Mouse (Mus musculus): ENCODE measurements at regions not wholly inside any gene's neighbourhood (a gene's known extent, or its start where the extent isn't known, plus 50 kb on each side); places are given as distances from the start of the nearest gene placed in this dataset.

DNA sequence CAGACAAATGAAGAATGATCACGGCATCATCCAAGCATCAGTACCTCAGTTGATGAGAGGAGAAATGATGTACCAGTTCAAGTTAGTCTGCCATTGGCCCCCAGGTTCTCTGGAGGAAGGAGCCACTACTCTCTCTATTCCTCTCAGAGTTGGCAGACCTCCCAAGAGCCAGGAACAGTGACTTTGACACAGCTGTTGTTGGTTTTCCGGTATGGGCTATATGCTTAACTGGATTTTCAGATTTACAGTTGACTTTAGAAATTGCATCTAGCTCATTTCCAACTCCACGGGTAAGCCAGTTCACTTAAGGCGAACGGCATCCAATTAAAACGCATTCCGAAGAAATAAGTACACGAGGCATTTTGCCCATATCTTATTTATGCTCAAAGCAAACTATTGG is 182.9 kb upstream of the Ppargc1a start:
- DNase-seq = no peak

DNA sequence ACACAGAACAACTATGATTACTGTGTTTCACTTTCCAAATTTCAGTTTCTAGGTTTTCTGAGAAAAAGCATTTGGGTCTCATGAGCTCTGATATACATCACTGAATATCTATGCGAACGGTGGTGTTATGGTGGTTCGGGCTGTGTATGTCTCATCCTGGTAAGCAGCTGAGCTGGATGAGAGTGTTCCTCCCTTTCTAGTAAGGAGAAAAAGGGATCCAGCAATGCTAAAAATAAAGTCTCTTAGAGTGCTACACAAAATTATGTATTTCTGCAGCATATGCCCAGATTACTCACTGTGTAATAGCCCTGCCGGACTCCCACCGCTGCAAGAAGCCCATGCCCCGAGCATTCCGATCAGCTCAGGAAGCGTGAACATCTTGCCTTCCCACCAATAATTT is 173.4 kb upstream of the Ppargc1a start:
- DNase-seq = no peak

DNA sequence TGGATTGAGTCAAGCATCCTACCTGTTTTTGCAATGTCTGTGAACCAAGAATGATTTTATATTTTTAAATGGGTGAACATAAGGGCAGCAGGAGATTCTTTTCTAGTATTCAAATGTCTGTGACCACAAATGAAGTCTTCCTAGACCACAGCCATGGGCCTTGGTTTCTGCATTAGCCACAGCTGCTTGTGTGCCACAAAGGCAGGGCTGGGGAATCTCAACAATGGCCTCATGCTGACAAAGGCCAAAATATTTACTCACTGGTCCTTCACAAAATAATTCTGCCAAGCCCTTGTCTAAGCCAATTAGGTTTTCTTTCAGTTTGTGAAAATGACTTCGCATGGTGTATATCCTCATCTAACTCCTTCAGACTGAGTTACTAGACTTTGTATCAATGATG is 162.7 kb upstream of the Ppargc1a start:
- no peak for DNase-seq

DNA sequence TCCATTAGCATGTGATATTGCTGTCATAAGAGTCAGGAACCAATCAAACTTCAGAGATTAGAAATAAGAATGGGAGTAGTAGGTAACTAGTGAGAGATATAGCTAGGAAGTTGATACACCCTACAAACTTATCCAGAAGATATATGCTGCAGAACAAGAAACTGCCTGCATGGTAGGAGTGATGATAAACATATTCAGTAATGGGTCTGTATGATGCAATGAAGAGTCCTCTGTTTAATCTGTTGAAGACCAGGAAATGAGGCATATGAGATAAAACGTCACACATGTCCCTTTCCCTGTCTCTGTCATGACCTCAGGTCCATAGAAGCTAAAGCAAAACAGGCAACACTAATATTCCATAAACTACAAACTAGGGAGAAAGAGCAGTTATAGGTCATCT is 162.2 kb upstream of the Ppargc1a start:
- DNase-seq = no peak

DNA sequence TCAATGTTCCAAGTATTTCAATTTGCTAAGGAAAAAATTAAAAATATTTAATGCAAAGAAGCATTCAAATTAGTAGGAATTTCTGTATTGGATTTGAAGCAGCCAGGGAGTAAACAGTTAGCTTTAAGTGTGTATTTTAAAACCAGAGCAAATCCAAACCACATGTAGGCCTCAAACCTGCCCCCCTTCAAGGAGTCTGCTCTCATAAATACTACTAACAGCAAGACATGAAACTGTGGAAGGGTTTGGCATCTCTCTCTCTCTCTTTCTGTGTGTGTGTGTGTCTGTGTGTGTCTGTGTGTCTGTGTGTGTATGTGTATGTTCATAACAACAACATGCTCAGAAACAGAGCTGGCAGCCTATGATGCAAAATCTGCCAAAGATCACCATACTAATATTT is 159.2 kb upstream of the Ppargc1a start:
- no peak for DNase-seq

DNA sequence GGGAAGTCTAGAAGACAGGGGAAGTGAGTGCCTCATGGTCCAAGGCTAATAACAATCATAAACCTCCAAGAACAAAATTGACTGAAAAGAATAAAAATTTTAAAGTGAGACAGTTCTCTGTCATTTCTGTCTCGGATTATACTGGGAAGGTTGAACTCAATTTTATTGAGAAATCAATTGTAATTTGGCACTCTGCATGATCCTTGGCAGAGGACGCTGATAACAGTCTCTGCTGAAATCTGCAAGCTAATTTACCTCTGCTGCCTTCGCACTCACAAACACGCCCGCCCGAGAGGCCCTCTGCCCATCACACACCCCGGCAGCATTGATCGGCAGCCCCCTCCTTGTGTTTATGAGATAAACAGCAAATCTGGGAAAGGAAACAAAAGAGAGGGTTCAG is 151.4 kb upstream of the Ppargc1a start:
- DNase-seq = no peak

DNA sequence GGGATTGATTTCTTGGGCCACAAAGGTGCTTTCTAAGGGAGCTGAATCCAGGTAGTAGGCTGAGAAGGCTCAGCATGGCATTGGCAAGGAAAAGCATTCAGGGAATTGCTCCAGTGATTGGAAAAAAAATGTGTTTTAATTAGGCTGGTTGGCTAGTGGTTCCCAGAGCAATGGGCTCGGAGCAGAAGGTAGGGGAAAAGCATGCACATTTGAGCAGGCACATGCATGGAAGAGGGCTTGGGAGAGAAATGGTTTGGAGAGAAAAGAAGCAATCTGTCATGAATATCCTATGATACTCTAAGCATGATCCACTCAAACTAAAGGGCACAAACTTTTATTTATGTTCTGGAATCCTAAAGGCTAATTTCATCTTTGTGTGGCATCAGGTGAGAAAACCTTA is 150.9 kb upstream of the Ppargc1a start:
- DNase-seq = no peak

DNA sequence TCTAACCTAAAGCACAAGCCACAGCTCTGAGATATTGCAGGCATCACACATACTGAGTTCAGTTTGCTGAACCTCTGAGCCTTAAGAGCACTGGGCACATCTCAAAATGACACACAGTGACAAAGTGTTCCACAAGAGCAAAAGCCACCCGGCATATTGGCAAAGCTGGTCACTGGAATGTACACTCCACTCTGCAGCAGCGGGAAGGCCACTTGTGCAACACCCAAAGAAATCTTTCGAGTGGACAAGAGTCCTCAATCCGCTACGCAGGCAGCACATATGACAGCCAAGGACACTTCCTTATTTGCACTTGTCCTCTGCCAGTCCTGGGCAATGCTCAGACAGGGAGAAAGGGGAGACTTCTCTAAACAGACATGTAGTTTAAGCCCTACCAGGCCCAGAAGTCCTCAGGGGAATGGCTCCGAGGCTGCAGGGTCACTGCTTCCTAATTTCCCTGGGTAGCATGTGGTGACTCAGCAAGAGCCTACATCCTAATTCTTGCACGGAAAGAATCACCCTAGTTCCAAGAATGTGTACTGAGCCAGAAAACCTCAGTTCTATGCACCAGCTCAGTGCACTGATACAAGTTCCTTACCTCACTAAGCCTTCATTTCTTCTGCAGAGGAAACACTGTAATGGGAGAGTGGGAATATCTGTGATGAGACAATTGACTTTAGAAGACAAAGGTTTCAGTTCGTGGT is 144.5 kb upstream of the Ppargc1a start:
- peak; percentile 6 for DNase-seq

DNA sequence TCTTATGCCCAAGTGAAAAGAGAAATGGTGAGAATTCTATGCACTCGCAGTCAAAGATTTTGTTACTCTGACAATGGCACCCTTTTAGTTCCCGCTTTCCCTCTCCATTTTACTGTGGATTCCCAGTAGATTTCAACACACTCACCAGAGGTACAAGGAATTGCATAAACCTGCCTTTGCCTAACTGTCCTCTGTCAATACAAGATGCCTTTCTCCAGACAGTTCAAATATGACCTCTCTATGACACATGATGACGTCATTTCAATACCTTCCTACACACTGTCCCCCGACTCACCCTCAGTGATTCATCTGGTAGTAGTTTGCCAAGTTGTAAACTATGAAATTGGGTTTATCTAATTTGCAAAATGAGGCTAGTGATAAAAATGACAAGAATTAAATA is 143.1 kb upstream of the Ppargc1a start:
- DNase-seq = no peak

DNA sequence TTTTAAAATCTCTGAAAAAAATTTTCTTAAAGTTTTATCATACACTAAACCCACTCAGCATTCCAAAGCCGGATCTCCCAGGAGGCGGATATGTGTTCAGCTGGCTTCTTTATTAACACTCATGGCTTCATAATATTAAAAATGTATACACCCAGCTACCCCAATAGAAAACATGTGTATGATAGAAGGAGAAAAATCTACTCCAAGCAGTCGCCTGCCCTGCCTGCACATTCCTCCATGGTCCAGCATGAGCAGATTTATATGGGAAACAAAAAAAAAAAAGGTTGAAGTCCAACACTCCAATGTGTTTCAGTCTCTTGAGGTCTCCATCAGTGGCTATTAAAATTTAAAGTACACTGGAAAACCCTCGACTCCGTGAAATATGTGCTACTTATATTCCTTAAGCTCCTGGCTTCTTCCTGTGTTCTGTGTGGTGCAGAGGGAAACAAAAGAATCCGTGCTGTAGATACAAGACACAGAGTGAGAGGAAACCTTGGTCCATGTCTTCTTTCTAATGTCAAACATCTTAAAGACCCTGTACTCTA is 142.0 kb upstream of the Ppargc1a start:
- no peak for DNase-seq

DNA sequence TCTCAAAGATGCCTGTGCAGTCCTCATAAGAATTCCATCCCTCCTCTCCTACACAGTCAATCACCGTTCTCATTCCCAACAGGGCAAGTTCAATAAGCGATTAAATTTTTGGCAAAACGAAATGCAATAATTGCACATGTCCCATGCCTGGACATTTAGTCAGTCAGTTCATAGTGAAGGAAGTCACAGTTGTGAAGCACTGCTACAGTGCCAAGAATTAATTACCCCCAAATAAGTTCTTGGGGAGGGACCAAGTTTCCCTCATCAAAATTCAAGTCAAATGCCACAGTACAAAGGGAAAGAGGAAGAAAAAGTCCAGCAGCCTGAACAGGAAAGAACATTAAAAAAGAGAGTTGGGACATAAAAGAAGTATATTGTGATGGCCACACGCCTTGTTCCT is 112.4 kb upstream of the Ppargc1a start:
- no peak for DNase-seq

DNA sequence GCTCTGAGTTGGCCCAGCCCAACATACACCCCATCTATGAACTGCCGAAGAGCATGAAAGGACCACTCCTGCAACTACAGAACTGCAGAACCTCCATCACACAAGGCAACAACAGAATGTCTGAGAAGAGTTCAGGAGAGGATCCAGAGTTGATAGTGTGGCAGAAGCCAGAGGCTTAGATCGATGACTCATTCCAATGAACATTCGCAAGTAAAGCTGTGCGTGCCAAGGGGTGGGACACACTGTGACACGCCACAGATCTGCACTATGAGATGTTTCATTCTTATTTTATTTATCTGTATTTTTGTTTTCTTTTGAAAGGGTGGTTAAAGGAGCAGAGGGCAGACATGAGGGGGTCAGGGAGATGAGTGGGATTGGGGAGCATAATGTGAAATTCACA is 103.7 kb upstream of the Ppargc1a start:
- DNase-seq = no peak

DNA sequence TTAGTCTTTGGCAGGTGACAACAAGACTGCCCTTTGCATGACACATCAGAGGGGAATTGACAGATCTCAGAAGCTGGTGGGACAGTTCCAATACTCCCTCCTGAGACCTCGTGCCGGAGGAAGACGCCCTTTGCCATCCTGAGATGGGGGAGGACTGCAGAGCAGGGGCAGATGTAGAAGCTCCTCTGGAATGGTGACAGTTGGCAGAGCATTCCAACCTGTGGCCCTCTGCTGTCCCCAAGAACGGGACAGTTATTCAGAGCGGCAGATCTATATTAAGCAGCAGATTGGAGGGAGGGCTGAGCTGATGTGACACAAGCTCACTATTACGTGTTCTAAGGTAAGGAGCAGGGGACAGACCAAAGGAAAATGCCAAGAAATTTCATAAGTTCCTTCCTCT is 97.7 kb upstream of the Ppargc1a start:
- DNase-seq = no peak

DNA sequence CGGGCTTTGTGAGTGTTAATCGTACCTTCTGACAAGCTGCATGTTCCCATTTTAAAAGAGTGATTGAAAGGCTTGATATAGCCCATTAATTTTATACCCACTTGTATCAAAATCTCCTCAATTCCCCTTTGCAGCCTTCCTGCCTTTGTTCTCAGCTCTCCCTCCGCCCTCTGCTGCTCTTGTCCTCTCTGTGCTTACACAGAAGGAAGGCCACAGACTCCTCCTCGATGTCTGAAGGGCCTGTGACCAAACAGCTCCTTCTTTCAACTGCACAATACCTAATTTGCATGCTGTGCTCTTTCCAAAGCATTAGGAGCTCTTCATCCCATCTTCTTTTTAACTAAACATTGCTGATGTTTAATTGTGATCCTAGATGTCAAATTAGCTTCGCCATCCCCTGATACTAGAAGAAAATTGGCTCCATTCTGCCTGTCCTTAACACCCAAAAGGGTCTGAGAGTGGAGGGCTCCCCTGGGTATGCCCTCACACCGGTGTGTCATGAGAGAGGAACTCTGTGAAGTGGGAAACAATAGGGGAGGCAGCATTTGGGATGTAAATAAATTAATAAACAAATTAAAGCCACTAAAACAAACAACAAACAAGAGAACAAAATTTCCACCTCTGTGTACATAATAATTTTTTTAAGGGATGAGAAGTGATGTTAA is 90.8 kb upstream of the Ppargc1a start:
- DNase-seq = no peak

DNA sequence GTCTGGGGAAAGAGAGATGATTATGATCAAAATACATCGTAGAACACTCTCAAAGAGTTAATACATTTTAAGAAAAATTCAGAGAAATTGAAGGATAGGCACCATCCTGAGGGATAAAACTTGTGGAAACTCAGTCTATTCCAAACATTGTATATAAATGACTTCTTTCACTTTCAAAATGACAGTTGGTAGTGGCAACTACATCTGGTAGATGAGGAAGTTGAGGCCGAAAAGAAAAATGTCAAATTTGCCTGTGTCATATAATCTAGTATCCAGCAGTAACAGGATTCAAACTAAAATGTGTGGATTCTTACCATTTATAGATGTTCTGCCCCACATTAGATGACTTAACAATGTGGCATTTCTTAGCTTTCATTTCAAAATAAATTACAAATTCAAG is 86.0 kb upstream of the Ppargc1a start:
- DNase-seq = no peak

DNA sequence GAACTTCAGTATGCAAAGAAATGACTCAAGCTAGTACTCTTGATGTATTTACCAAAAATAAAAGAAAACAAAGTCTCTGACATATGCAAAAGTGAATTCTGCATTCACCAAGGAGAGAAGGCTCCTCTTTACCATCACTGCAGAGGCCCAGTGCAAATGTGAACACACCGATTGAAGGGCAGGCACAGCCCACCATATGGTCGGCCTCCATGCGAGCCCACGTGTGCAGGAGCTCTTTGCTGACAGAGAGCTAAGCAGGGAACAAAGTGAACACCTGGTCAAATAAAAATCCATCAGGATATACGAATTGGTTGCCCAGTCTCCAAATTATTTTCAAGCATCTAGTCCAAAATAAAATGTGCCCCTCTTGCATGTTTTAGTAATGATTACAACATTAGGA is 56.9 kb upstream of the Ppargc1a start:
- DNase-seq = no peak

All from kidney, adult 11 months (tissue).